Mouse (Mus musculus): ENCODE data around the gene Mlip. TPM values are rescaled to one million over a fixed set of nuclear protein-coding genes. Genes with fewer than 3 reads are reported as not detected.
"Not testable (repeated sequence)": the region's sequence is repeated elsewhere in the genome, so short reads cannot be mapped to it uniquely, and the experiment has no call there.

Gene Mlip
- polyA plus RNA-seq, 1 experiment from 2014 or later: 1.8 TPM

- no peaks in the 10 kb centered on the region for H3K9me3 ChIP-seq (replicated peaks)
- H3K27me3 ChIP-seq (replicated peaks): 0 out of 2 replicates have a peak, but pooled peaks cover 2% of the 10 kb centered on the region
- 0 out of 2 replicates have a peak, but pooled peaks cover 6% of the 10 kb centered on the region for H3K4me1 ChIP-seq
- 17% methylated on average over 5 of the region's 5 CpGs for WGBS
- H3K4me3 ChIP-seq (replicated peaks): no peak overlapping the region
- no peak overlapping the region for H3K27ac ChIP-seq (replicated peaks)
- no peak overlapping the region for H3K4me2 ChIP-seq
- no peak for ATAC-seq (ENCODE audit: low FRiP score)
- H3K9ac ChIP-seq (replicated peaks): no peak overlapping the region
- no peaks in the 10 kb centered on the region for H3K36me3 ChIP-seq
These were observed 28.8 kb upstream of the Mlip start for GRCm38 (mm10) chr9:77381565-77381964.

GRCm38 (mm10) chr9:77379625-77380024 lies 26.9 kb upstream of the Mlip start:
- H3K36me3 ChIP-seq: no peaks in the 10 kb centered on the region

GRCm38 (mm10) chr9:77377696-77378095 lies 24.9 kb upstream of the Mlip start:
- 57% methylated on average over 10 of the region's 10 CpGs for WGBS
- Histone ChIP-seq H3K9me3 (replicated peaks) (no peaks in the 10 kb centered on the region), H3K27me3 (replicated peaks) (0 out of 2 replicates have a peak, but pooled peaks cover 2% of the 10 kb centered on the region), H3K36me3 (no peaks in the 10 kb centered on the region), H3K27ac (replicated peaks) (no peak overlapping the region), H3K4me1 (no peaks in the 10 kb centered on the region), H3K9ac (replicated peaks) (no peak overlapping the region), H3K4me3 (replicated peaks) (no peak overlapping the region), H3K4me2 (no peak overlapping the region)
- no peak for ATAC-seq (ENCODE audit: low FRiP score)

More at GRCm38 (mm10) chr9:77379625-77380024, 26.9 kb upstream of the Mlip start:
- Histone ChIP-seq H3K9me3 (replicated peaks) (no peaks in the 10 kb centered on the region), H3K4me1 (no peaks in the 10 kb centered on the region), H3K27ac (replicated peaks) (no peak overlapping the region), H3K9ac (replicated peaks) (no peak overlapping the region), H3K27me3 (replicated peaks) (0 out of 2 replicates have a peak, but pooled peaks cover 2% of the 10 kb centered on the region), H3K4me3 (replicated peaks) (no peak overlapping the region), H3K4me2 (no peak overlapping the region)
- ATAC-seq (ENCODE audit: low FRiP score): no peak
- 53% methylated on average over 5 of the region's 5 CpGs for WGBS

GRCm38 (mm10) chr9:77377082-77377481 lies 24.3 kb upstream of the Mlip start:
- no peaks in the 10 kb centered on the region for H3K4me1 ChIP-seq
- WGBS: 66% methylated on average over 10 of the region's 10 CpGs
- no peak for ATAC-seq (ENCODE audit: low FRiP score)

GRCm38 (mm10) chr9:77376561-77376960 lies 23.8 kb upstream of the Mlip start:
- no peak for ATAC-seq (ENCODE audit: low FRiP score)
- Histone ChIP-seq H3K4me1 (no peaks in the 10 kb centered on the region), H3K36me3 (no peaks in the 10 kb centered on the region), H3K9me3 (replicated peaks) (no peaks in the 10 kb centered on the region), H3K9ac (replicated peaks) (no peak overlapping the region), H3K4me3 (replicated peaks) (no peak overlapping the region), H3K4me2 (no peak overlapping the region), H3K27me3 (replicated peaks) (0 out of 2 replicates have a peak, but pooled peaks cover 2% of the 10 kb centered on the region), H3K27ac (replicated peaks) (no peak overlapping the region)
- WGBS: 87% methylated on average over 7 of the region's 7 CpGs

More at GRCm38 (mm10) chr9:77377082-77377481, 24.3 kb upstream of the Mlip start:
- Histone ChIP-seq H3K27me3 (replicated peaks) (0 out of 2 replicates have a peak, but pooled peaks cover 2% of the 10 kb centered on the region), H3K9me3 (replicated peaks) (no peaks in the 10 kb centered on the region), H3K4me2 (no peak overlapping the region), H3K36me3 (no peaks in the 10 kb centered on the region), H3K4me3 (replicated peaks) (no peak overlapping the region), H3K9ac (replicated peaks) (no peak overlapping the region), H3K27ac (replicated peaks) (no peak overlapping the region)

GRCm38 (mm10) chr9:77370706-77371105 lies 17.9 kb upstream of the Mlip start:
- 71% methylated on average over 3 of the region's 3 CpGs for WGBS
- ATAC-seq (ENCODE audit: low FRiP score): no peak
- Histone ChIP-seq H3K27ac (replicated peaks) (no peak overlapping the region), H3K27me3 (replicated peaks) (no peaks in the 10 kb centered on the region), H3K4me2 (no peak overlapping the region), H3K9me3 (replicated peaks) (no peaks in the 10 kb centered on the region), H3K9ac (replicated peaks) (no peak overlapping the region), H3K36me3 (no peaks in the 10 kb centered on the region), H3K4me3 (replicated peaks) (no peak overlapping the region), H3K4me1 (no peaks in the 10 kb centered on the region)

GRCm38 (mm10) chr9:77369262-77369661 lies 16.5 kb upstream of the Mlip start:
- Histone ChIP-seq H3K4me3 (replicated peaks) (no peak overlapping the region), H3K27ac (replicated peaks) (no peak overlapping the region), H3K9me3 (replicated peaks) (no peaks in the 10 kb centered on the region), H3K36me3 (no peaks in the 10 kb centered on the region), H3K9ac (replicated peaks) (no peak overlapping the region), H3K4me2 (no peak overlapping the region), H3K4me1 (no peaks in the 10 kb centered on the region), H3K27me3 (replicated peaks) (no peaks in the 10 kb centered on the region)
- ATAC-seq (ENCODE audit: low FRiP score): peak; percentile 24; the same call in 1 of the 2 replicates
- WGBS: 62% methylated on average over 9 of the region's 9 CpGs

GRCm38 (mm10) chr9:77364681-77365080 lies 11.9 kb upstream of the Mlip start:
- not testable (repeated sequence) for ATAC-seq (ENCODE audit: low FRiP score)

GRCm38 (mm10) chr9:77362906-77363305 lies 10.1 kb upstream of the Mlip start:
- Histone ChIP-seq H3K9ac (replicated peaks) (no peak overlapping the region), H3K27ac (replicated peaks) (no peak overlapping the region), H3K4me2 (no peak overlapping the region), H3K9me3 (replicated peaks) (no peaks in the 10 kb centered on the region), H3K36me3 (no peaks in the 10 kb centered on the region), H3K27me3 (replicated peaks) (no peaks in the 10 kb centered on the region), H3K4me1 (no peaks in the 10 kb centered on the region), H3K4me3 (replicated peaks) (no peak overlapping the region)
- no peak for ATAC-seq (ENCODE audit: low FRiP score)

More at GRCm38 (mm10) chr9:77364681-77365080, 11.9 kb upstream of the Mlip start:
- not testable (repeated sequence) for H3K27me3 ChIP-seq (replicated peaks); H3K36me3 ChIP-seq; H3K9me3 ChIP-seq (replicated peaks); H3K4me1 ChIP-seq; H3K9ac ChIP-seq (replicated peaks); H3K27ac ChIP-seq (replicated peaks); H3K4me2 ChIP-seq; H3K4me3 ChIP-seq (replicated peaks)
- 71% methylated on average over 9 of the region's 9 CpGs for WGBS

GRCm38 (mm10) chr9:77360654-77361053 lies 7.9 kb upstream of the Mlip start:
- Histone ChIP-seq H3K27ac (replicated peaks) (no peak overlapping the region), H3K4me3 (replicated peaks) (no peak overlapping the region), H3K36me3 (no peaks in the 10 kb centered on the region), H3K9ac (replicated peaks) (no peak overlapping the region), H3K4me2 (no peak overlapping the region), H3K4me1 (no peaks in the 10 kb centered on the region), H3K9me3 (replicated peaks) (no peaks in the 10 kb centered on the region), H3K27me3 (replicated peaks) (no peaks in the 10 kb centered on the region)
- no peak for ATAC-seq (ENCODE audit: low FRiP score)
- WGBS: 62% methylated on average over 8 of the region's 8 CpGs

- Histone ChIP-seq H3K9me3 (replicated peaks) (no peaks in the 10 kb centered on the region), H3K4me3 (replicated peaks) (no peak overlapping the region), H3K4me2 (no peak overlapping the region), H3K4me1 (no peaks in the 10 kb centered on the region), H3K36me3 (no peaks in the 10 kb centered on the region), H3K9ac (replicated peaks) (no peak overlapping the region), H3K27me3 (replicated peaks) (no peaks in the 10 kb centered on the region), H3K27ac (replicated peaks) (no peak overlapping the region)
- WGBS: 56% methylated on average over 10 of the region's 10 CpGs
- no peak for ATAC-seq (ENCODE audit: low FRiP score)
These were observed 6.7 kb upstream of the Mlip start for GRCm38 (mm10) chr9:77359278-77359973.

- H3K4me3 ChIP-seq (replicated peaks): no peak overlapping the region
- H3K4me1 ChIP-seq: no peaks in the 10 kb centered on the region
- H3K36me3 ChIP-seq: no peaks in the 10 kb centered on the region
- H3K4me2 ChIP-seq: no peak overlapping the region
- H3K27me3 ChIP-seq (replicated peaks): no peaks in the 10 kb centered on the region
- WGBS: 80% methylated on average over 4 of the region's 4 CpGs
- no peak overlapping the region for H3K9ac ChIP-seq (replicated peaks)
- ATAC-seq (ENCODE audit: low FRiP score): no peak
- H3K27ac ChIP-seq (replicated peaks): no peak overlapping the region
- H3K9me3 ChIP-seq (replicated peaks): no peaks in the 10 kb centered on the region
These were observed 1.2 kb upstream of the Mlip start for GRCm38 (mm10) chr9:77353942-77354341.

Data from neural tube, embryonic 15.5 days (tissue).